Mouse (Mus musculus): ENCODE data around the gene Gnai2.

GRCm38 (mm10) chr9:107646975-107647374 lies 11.8 kb upstream of the Gnai2 start:
- TF ChIP-seq POLR2A (IDR thresholded peaks at IDR 0.05; ENCODE audit: borderline replicate concordance, control insufficient read depth, low read depth, low read length) (no peak), CTCF (IDR thresholded peaks at IDR 0.05; ENCODE audit: control insufficient read depth, insufficient read depth, low read length) (no peak)

Measured in bone marrow, adult 2 months (tissue).